Mouse (Mus musculus) layer of hippocampus, adult 9-10 months (tissue): ENCODE data around the gene Rusc2.

Experiments used
- DNase-seq: peaks from one replicate; pipeline ENCODE4 v3.0.0; 2022; ENCODE audit warnings: low spot score

Rusc2 gene

DNA sequence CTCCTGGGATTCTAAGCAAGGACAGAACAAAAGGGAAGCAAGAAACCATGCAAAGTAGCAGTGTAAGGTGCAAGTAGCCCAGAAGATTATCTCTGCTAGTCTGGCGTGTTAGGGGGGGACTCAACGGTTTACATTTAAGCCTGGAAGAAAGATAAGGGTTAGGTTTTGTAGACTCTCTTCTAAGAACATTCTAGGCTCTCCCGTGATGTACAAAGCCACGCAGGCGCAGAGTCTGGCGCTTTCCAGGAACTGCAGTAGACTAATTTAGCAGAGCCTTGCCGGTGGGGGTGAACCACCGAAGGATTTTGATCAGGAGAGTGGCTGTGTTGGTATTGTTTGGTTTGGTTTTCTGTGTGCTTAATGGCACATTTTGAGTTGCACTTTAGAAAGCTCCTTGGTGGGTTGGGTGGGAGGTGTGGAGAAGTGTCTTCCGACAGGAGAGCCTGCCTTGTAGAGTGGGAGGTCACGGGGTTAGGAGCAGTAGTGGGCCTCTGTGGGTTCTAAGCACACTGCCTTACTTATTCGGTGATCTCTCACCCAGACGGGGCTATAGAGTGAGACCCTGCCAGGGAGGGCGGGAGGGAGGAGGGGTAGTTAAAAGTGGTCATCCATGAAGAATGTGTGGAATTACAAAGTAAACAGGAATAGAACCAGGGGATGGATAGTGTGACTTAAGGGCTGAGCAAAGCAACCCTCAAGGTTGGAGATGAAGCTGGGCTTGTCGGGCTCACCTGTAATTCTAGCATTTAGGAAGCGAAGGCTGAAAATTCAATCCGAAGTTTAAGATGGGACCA is 35.7 kb downstream of the Rusc2 start:
- DNase-seq, result no peak

DNA sequence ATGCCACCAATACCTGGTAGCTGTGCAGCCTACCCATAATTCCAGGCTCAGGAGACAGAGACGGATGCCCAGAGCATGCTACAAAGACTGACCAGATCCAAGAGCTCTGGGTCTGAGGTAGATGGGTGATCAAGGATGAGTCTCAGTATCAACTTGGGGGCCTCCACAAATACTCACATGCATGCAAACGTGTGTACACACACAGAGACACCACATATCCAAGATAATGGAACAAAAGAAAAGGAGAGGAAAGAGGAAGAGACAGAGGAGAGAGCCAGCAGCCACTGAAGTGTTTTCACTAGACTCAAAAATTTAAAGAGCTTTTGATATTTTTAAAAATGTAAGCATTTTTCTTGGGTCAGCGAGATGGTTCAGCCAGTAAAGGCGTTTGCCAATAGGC is 36.7 kb downstream of the Rusc2 start:
- DNase-seq, result no peak

DNA sequence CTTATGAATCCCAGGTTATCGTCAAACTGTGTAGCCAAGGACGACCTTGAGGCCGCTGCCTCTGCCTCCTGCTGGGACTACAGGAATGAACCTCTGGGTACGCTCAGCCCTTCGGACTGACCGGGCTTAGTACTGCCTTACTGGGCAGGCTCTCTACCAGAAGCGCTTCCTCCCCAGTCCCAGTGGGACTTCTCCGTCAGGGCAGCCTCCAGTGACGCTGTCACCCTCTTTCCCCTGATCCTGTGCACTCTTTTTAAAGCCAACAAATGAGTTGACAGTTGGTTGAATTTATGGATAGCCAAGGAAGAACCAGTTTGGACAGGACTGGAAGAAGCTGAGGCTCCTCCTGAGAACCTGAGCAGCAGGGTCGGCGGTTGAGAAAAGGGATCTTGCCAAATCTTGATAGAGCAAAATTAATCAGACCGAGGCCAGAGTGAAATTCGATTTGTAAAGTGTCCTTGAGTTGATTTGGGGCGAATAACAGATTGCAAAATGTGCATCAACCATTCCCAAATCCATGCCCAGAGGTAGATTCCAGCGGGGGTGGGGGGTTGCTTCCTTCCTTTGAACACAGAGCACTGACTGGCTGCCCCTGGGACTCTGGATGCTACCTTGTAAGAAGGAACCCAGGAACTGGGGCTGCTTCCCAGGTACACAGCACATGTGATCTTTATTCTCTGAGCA is 37.3 kb downstream of the Rusc2 start:
- no peak for DNase-seq

DNA sequence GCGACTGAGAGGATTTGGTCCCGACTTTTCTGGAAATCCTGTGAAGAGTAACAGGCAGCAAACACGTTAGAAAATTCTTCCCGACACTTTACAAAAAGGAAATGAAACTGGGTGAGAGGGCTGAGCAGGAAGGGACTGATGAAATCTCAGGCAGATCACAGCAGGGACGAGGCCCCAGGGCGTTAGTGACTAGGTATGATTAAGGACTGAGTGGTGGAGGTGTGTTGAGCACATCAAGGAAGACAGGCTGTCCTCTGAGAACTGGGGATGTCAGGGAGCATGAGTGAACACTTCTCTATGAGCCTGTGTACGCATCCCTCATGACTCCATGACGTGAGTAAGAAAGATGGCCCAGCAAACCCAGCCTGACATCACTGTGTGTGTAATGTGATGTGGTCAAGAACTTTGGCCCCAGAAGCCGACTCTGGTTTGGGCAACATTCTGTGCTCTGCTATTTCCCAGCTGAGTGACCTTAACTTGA is 38.1 kb downstream of the Rusc2 start:
- DNase-seq, result no peak

DNA sequence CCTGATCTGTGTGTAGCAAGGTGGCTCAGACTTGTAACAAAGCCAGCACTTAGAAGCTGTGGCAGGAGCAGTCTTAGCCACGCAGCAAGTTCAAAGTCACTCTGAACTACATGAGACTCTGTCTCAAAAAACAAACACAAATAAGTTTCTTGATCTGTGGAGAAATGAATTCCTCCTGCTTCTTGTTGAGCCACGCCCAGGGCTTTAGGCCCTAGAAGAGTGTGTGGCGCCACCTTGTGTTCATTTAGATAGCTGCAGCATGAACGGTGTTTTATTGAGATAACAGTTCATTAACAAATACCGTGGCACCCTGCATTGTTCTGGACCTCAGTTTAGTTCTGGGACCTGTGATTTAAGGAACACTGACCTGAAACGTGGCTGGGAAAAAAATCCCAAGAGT is 38.5 kb downstream of the Rusc2 start:
- peak; percentile 92 for DNase-seq

DNA sequence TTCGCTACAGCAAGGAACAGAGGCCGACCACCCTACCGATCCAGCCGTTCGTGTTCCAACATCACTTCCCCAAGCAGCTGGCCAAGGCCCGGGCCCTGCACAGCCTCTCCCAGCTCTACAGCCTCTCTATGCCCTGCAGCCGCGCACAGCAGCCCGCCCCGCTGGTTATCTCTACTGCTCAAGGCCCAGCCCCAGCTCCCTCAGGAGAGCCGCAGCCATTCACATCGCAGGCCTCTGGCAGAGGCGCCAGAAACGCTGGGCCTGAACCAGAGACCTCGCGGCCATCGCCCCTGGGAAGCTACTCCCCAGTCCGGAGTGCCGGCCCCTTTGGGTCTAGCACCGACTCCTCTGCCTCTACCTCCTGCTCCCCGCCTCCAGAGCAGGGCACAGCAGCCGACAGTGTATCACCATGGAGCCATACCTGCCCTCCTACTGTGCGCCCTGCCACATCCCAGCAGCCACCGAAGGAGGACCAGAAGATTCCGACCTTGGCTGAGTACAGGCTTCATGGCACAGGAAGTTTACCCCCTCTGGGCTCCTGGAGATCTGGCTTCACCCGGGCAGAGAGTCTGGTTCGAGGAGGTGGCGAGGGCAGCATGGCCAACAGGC is 40.0 kb downstream of the Rusc2 start:
- no peak for DNase-seq

DNA sequence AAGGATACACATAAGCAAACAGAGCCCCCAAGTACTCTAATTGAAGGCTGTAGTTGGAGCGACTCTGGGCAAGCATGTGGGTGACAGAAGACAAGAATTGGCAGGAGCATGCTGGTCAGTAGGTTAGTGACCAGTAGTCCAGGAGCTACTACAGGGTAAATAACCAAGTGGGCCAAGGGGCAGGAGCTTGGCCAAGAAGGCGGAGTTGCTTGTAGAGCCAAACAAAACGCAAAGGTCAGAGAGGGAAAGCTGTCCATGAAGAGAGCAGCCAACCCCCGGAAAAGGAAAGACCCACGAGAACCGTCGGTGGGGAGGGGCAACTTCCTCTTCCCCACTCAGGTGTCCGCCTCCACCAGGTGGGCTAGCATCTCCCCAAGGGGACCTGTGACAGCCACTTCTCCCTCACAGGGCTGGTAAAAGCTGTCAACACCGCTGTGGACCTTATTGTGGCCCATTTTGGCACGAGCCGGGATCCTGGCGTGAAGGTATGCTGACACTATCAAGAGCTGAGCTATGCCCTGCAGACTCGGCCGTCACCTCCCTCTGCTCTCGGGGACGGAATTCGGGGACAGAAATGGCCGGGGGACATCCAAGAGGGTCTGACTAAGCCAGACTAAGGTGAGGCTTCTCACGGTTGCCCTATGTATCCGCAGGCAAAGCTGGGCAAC is 41.6 kb downstream of the Rusc2 start:
- no peak for DNase-seq

DNA sequence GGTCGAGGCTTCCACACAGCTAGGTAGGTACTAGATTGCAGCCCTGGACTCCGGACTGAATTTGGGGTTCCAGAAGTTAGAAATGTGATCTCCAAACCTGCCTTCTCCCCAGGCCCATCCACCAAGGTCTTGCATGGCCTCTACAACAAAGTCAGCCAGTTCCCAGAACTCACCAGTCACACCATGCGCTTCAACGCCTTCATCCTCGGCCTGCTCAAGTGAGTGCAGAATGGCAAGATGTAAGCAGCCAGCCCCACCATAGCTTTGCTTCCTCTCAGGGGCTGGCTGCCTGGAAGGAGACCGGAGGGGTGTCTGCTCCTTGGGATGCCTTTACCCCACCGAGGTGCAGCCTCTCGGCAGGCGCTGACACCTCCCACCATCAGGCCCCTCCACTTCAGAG is 42.3 kb downstream of the Rusc2 start:
- DNase-seq, result no peak

DNA sequence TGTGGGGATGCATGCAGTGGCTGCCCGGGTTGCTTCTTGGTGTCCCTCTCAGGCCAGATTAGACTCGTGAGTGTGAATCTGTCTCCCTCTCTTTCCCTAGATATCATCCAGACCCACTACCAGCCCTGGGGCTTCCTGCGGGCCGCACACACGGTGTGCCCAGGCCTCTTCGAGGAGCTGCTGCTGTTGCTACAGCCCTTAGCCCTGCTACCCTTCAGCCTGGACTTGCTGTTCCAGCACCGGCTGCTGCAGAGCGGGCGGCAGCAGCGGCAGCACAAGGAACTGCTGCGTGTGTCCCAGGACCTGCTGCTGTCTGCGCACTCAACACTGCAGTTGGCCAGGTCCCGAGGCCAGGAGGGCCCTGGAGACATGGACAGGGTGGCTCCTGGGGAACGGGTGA is 43.4 kb downstream of the Rusc2 start:
- no peak for DNase-seq

DNA sequence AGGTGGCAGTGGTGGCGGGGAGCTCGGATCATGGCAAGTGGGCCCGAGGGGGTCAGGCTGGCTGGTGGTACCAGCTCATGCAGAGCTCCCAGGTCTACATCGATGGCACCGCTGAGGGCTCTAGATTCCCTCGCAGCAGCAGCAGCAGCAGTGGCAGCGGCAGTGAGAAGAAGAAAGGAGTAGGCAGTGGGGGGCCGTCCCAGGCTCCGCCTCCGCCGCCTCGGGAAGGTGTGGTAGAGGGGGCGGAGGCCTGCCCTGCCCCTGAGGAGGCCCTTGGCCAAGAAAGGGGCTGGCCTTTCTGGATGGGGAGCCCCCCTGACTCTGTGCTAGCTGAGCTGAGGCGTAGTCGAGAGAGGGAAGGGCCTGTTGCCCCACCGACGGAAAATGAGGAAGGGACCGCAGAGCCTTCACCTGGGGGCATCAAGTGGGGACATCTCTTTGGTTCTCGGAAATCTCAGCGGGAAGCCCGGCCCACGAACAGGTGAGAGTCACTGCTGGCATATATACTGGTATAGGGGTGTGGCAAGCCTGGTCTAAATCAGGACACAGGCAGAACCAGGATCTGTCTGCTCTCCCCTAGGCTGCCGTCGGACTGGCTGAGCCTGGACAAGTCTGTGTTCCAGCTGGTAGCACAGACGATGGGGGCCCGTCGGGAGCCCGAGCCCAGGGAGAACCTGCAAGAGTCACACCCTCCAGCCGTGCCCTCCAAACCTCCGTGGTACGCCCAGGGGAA is 44.0 kb downstream of the Rusc2 start:
- DNase-seq, result no peak

DNA sequence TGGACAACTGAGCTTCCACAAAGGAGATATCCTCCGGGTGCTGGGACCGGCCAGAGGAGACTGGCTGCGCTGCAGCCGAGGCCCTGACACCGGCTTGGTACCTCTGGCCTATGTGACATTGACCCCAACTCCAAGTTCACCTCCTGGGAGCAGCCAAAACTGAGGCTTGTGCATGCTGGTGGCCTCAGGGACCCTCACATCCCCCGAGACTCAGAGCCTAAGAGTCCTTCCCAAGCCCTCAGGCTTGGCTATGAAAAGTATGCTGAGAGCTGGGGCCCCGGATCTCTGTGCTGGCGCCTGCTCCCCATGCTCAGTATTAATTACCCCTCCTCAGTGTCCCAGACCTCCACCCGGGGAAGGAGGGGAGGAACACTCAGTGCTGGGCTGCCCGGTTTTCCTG is 44.7 kb downstream of the Rusc2 start:
- no peak for DNase-seq

DNA sequence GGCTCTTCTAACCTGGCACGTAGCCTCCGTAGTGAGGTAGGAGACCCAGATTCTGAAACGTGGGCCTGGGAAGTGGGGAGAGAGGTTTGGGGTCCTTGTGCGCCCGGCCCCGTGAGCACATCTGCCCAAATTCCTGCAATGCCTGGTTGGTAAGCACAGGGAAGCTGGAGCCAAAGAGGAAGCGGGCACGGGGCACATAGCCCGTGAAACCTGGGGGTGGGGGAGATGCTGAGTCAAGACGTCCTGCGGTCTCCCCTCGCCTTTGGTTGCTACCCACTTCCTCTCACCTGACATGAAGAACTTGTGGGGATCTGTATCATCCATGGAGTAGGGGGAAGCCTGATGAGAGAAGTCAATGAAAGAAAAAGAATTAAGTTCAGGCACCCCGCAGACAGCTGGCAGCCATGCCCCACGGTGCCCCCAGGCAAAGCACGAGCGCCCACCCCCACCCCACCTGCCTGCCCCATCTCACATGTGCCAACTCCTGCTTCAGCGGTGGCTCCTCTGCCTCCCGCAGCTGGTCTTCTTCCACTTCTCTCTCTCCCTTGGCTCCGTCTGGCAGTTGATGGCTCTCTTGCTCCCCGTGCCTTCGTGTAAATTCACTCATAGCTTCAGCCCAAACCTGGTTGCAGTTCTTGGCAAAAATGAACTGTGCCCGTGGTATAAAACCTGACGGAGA is 45.9 kb downstream of the Rusc2 start:
- no peak for DNase-seq

DNA sequence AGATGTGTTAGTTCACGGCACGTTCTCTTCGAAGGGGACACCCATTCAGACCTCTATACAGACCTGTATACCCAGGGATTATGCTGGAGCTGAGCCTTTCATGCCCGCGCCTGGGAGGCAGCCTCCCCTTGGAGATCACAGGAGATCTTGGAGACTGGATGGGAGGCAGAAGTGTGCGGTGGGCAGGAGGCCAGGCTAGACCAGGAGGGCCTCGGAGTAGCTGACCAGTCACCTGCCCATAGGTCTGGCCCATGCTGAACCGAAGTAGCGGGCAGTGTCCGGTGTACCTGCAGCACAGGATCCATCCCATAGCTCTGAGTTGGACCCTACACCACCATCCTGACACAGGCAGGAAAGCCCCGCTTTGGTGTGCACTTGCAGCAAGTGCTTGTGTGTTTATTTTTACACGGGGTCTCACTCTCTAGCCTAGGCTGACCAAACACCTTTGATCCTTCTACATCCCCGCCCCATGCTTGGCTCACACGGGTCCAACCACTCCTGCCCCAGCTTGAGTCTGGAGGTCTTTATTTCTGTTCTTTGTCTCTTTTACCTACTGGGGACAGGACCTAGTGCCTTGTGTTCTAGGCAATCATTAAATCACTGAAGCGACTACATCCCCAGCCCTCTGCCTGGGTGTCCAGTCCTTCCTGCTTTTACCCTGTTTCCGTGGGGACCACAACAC is 46.5 kb downstream of the Rusc2 start:
- DNase-seq, result no peak

DNA sequence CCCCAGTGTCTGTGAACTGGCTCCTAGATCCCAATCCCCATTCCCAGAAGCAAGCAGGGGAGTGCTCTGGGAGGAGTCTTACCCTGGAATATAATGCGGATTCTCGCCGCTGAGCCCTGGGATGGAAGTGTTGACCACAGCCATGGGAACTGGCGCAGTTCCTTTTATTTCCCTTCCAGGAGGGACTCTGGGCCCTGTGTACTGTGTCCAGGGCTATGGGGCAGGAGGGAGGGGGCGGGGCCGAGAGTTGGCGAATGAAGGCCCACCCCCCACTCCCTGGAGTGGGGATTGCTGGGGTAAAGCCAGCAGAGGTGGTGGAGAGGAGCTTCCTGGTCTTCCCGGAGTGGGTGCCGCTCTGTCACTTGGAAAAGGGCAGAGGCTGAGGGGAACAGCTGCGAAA is 47.2 kb downstream of the Rusc2 start, which contains the start of gene Fam166b:
Gene Fam166b (minus strand): TSS at position 189 of the 400 bp plus-strand sequence.
- DNase-seq, result no peak

DNA sequence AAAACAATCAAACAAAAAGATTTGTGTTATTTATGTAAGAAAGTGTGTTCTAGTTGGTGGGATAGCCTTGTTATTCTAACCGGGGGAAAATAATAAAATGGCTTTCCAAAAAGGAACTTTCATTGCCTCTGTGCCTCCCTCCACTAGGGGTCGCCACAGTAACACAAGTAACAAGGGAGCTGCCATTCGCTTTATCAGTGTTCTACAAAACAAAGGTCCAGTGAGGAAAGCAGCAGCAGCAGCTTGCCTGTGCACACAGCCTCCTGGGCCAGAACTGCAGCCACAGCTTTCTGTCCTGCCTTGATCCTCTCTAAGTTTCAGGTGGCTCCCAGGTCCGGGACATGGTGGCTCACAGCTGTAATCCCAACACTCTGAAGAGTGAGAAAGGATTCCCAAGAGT is 49.9 kb downstream of the Rusc2 start:
- peak; percentile 77 for DNase-seq

DNA sequence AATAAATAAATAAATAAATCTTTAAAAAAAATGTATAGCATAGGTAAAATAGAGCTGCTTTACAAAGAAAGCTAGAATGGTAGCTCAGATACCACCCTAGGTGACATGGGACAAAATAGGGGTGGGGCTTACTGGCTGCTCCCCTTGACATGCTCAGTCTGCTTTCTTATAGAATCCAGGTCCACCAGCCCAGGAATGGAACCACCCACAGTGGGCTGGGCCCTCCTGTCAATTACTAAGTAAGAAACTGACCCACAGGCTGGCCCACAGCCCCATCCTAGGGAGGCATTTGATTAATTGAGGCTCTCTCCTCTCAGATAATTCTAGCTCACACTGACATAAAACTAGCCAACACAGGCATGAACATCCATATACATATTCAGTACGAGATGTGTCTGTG is 51.1 kb downstream of the Rusc2 start:
- no peak for DNase-seq

DNA sequence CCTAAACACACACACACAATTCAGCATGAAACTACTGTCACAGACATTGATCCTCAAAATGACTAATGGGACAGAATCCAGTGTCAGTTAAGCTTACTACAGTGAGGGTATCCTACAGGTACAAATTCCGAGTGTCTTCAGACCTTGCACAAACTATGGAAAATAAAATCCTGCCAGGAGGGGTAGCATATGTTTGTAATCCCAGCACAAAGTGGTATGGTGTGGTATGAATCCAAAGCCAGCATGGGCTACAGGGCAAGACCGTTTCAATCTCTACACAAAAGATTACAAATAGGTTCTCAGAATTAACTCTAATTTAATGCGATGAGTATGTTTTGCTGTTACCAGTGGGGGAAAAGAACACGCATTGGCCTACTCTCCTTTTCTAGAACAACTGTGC is 59.9 kb downstream of the Rusc2 start, which contains the start of gene Tesk1:
Gene Tesk1 (plus strand): TSS at position 301 of the 400 bp plus-strand sequence.
- DNase-seq, result no peak

DNA sequence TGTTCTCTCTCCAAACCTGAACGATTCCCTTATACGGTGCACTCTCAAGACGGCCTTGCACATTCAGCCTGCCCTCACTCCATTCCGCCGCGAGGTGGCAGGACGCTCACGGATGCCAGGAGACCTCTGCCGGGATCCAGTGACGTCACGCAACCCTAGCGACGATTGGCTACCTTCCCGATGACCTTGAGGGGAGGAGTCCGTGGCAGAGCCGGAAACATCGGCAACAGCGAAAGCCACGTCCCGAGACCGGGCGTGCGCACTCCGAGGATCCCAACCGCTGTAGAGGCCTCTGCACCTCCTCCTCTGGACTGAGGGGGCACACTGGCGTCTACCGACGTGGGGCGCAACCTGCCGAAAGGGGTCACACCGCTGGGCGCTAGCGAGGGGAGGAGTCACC is 60.3 kb downstream of the Rusc2 start:
- DNase-seq, result peak; percentile 98

DNA sequence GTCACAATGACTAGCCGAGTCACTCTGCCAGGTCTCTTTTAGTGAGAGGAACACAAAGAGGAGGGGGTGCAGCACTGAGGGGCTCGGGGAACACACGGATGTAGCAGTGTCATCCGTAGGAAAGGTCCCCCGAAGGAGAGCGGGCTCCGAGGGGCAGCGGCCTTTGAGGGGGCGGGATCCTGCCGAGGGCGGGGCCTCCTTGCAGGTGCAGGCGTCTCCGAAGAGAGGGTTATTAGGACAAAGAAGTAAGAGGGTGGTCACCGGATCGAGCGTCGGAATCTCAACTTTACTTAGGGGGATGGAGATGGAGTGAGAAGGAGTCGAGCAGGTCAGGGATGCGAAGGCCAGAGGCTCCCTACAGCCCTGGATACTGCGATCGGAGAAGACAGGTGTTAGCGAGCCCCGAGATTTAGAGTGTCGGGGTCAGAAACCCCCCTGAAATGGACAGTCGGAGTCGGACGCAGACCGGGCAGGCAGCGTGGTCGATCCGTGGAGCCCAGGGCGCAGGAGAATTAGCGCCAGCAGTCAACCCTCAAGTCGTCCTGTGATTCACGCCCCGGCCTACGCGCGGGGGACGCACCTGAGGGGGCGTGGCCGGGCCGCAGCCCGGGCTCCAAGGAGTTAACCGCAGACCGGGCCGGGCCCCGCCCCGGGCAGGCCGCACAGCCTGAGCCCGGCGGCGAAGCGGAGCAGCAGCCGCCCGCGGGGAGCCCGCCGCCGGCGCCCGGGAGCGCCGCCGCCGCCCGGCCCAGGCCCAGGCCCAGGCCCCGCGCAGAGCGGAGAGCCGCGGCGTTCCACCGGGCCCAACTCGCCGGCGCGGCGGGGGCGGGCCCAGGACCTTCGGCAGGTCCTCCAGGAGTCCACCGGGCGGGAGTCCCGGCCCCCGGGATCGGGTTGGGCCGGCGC is 60.9 kb downstream of the Rusc2 start:
- DNase-seq, result no peak

DNA sequence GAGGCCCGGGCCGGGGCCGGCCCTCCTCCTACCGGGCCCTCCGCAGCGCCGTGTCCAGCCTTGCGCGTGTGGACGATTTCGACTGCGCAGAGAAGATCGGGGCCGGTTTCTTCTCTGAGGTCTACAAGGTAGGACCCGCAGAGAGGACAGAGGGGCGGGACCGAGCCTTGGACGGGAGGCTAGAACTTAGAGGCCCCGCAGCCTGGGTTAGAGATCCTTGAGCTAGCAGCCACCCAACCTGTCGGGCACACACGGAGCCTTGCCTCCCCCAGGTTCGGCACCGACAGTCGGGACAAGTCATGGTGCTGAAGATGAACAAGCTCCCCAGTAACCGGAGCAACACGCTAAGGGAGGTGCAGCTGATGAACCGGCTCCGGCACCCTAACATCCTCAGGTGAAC is 61.7 kb downstream of the Rusc2 start:
- no peak for DNase-seq
